8 mouse cellular contexts compared by ENCODE assay signal in genomic region chr7:16990006-16990744, GRCm38 (mm10). TPM values are rescaled to one million over a fixed set of nuclear protein-coding genes. Genes with fewer than 3 reads are reported as not detected.
DNase-seq lines count a peak whose midpoint lies in the region; ATAC-seq and TF ChIP-seq lines count a peak whose summit lies in the region.
"Had no signal": no experiment of that assay in that cellular context is flagged by ENCODE, and none has a peak within 500 bp of the region (broad histone marks: within the 10 kb centered on the region; RNA-seq: fewer than 3 reads in every experiment).

No protein-coding gene starts in this region.

- no peak for TF ChIP-seq CTCF in stomach, postnatal 0 days (IDR thresholded peaks at IDR 0.05; ENCODE audit: low read depth)

- no peak overlapping the region for H3K9ac ChIP-seq in forebrain, embryonic 15.5 days (replicated peaks)
- H3K9ac ChIP-seq in liver, embryonic 12.5 days, result peak overlapping the region; percentile 35; the same call in 1 of the 2 replicates
- H3K9ac ChIP-seq in stomach, postnatal 0 days (ENCODE audit: low read length), result no peak overlapping the region

- no peaks in the 10 kb centered on the region for H3K36me3 ChIP-seq in forebrain, embryonic 15.5 days
- H3K36me3 ChIP-seq in liver, embryonic 12.5 days, result no peaks in the 10 kb centered on the region
- no peaks in the 10 kb centered on the region for H3K36me3 ChIP-seq in stomach, postnatal 0 days (ENCODE audit: control insufficient read depth, insufficient read depth, low read length)

- peak; percentile 78 for DNase-seq in 416B (ENCODE audit: low read depth)
- DNase-seq in CD4-positive helper T cell, adult 2 months (ENCODE audit: low read depth, low spot score), result peak; percentile 72
- DNase-seq in stomach, postnatal 0 days (ENCODE audit: low spot score), result peak; percentile 17
- no peak for DNase-seq in gastrocnemius, postnatal 36 days
- DNase-seq in left cerebral cortex, adult 8-10 months (ENCODE audit: low spot score in 2 of 2), result no peak

- TF ChIP-seq EP300 in stomach, postnatal 0 days (optimal IDR thresholded peaks at IDR 0.05), result no peak

- no peaks in the 10 kb centered on the region for H3K9me3 ChIP-seq in forebrain, embryonic 15.5 days
- no peaks in the 10 kb centered on the region for H3K9me3 ChIP-seq in liver, embryonic 12.5 days (replicated peaks)
- no peaks in the 10 kb centered on the region for H3K9me3 ChIP-seq in stomach, postnatal 0 days (ENCODE audit: control insufficient read depth, low read length)

- H3K4me3 ChIP-seq in forebrain, embryonic 15.5 days, result no peak overlapping the region
- no peak overlapping the region for H3K4me3 ChIP-seq in liver, embryonic 12.5 days
- no peak overlapping the region for H3K4me3 ChIP-seq in stomach, postnatal 0 days (ENCODE audit: low read depth, low read length)
- H3K4me3 ChIP-seq: erythroblast, embryonic 14.5 days had no signal

- peak overlapping the region; percentile 33 for H3K27ac ChIP-seq in forebrain, embryonic 15.5 days (replicated peaks)
- H3K27ac ChIP-seq in liver, embryonic 12.5 days, result peak overlapping the region; percentile 69
- peak overlapping the region; percentile 65 for H3K27ac ChIP-seq in stomach, postnatal 0 days (replicated peaks)

- peaks cover 55% of the 10 kb centered on the region for H3K4me1 ChIP-seq in forebrain, embryonic 15.5 days
- H3K4me1 ChIP-seq in liver, embryonic 12.5 days, result peaks cover 51% of the 10 kb centered on the region
- H3K4me1 ChIP-seq in stomach, postnatal 0 days (replicated peaks; ENCODE audit: control insufficient read depth, insufficient read depth), result peaks cover 2% of the 10 kb centered on the region; the same call in 1 of the 2 replicates

- intact Hi-C loops in gastrocnemius, postnatal 36 days (cut with DNase I), result no loop called here

- 32% methylated on average over 15 of the region's 15 CpGs for WGBS in forebrain, embryonic 15.5 days
- 15% methylated on average over 15 of the region's 15 CpGs for WGBS in liver, embryonic 12.5 days (ENCODE audit: insufficient replicate concordance)
- 28% methylated on average over 14 of the region's 15 CpGs for WGBS in stomach, postnatal 0 days

- no peaks in the 10 kb centered on the region for H3K27me3 ChIP-seq in forebrain, embryonic 15.5 days
- peaks cover 11% of the 10 kb centered on the region for H3K27me3 ChIP-seq in liver, embryonic 12.5 days (replicated peaks)
- no peaks in the 10 kb centered on the region for H3K27me3 ChIP-seq in stomach, postnatal 0 days (ENCODE audit: control insufficient read depth, insufficient read depth, low read length)

- ATAC-seq in forebrain, embryonic 15.5 days (replicated peaks), result no peak
- no peak for ATAC-seq in liver, embryonic 12.5 days
- ATAC-seq in stomach, postnatal 0 days (ENCODE audit: low FRiP score, low TSS enrichment), result no peak

- H3K4me2 ChIP-seq in forebrain, embryonic 15.5 days (replicated peaks), result no peak overlapping the region
- H3K4me2 ChIP-seq in liver, embryonic 12.5 days, result peak overlapping the region; percentile 45
- H3K4me2 ChIP-seq in stomach, postnatal 0 days (replicated peaks; ENCODE audit: low read depth), result no peak overlapping the region

RNA-seq across cellular contexts. Expression of gene Ccdc8, which starts 2.3 kb away (rescaled TPM):
- 6.8 and 7.0 TPM in 2 replicates for polyA plus RNA-seq in forebrain, embryonic 15.5 days (2015; fragmentation: Nextera tagmentation; extraction: Ambion mirVana)
- 3.8 and 3.9 TPM in 2 replicates for polyA plus RNA-seq in liver, embryonic 12.5 days (2016; fragmentation: Nextera tagmentation; extraction: Ambion mirVana)
- polyA plus RNA-seq in stomach, postnatal 0 days (2015; fragmentation: Nextera tagmentation; extraction: Ambion mirVana), result 4.7 and 6.7 TPM in 2 replicates
- 1 to 10 TPM; 1.6 to 2.1 TPM for total RNA-seq in gastrocnemius, postnatal 36 days (2021)
- total RNA-seq in left cerebral cortex, adult 8-10 months (2022), result 1 to 10 TPM; 1.9 to 2.3 (median 2.1) TPM

RNA-seq across cellular contexts. Expression of gene Gm42372, which starts 7.3 kb away (rescaled TPM):
- polyA plus RNA-seq in forebrain, embryonic 15.5 days (2015; fragmentation: Nextera tagmentation; extraction: Ambion mirVana), result 3.7 and 4.3 TPM in 2 replicates
- polyA plus RNA-seq in liver, embryonic 12.5 days (2016; fragmentation: Nextera tagmentation; extraction: Ambion mirVana), result 0.07 TPM in 2 replicates
- polyA plus RNA-seq in stomach, postnatal 0 days (2015; fragmentation: Nextera tagmentation; extraction: Ambion mirVana), result 0.15 and 0.16 TPM in 2 replicates
- total RNA-seq in gastrocnemius, postnatal 36 days (2021), result not detected
- 10 to 100 TPM; 60.8 to 66.8 (median 62.2) TPM for total RNA-seq in left cerebral cortex, adult 8-10 months (2022)
- polyA plus RNA-seq: erythroblast, embryonic 14.5 days had no signal

RNA-seq across cellular contexts. Expression of gene Pnmal1, which starts 30.7 kb away (rescaled TPM):
- polyA plus RNA-seq in forebrain, embryonic 15.5 days (2015; fragmentation: Nextera tagmentation; extraction: Ambion mirVana), result 47.9 and 53.1 TPM in 2 replicates
- 0.05 and 0.08 TPM in 2 replicates for polyA plus RNA-seq in liver, embryonic 12.5 days (2016; fragmentation: Nextera tagmentation; extraction: Ambion mirVana)
- polyA plus RNA-seq in stomach, postnatal 0 days (2015; fragmentation: Nextera tagmentation; extraction: Ambion mirVana), result 1.7 and 1.8 TPM in 2 replicates
- not detected for total RNA-seq in gastrocnemius, postnatal 36 days (2021)
- 100 to 1,000 TPM; 101 to 107 (median 104) TPM for total RNA-seq in left cerebral cortex, adult 8-10 months (2022)
- polyA plus RNA-seq: erythroblast, embryonic 14.5 days had no signal

RNA-seq across cellular contexts. Expression of gene Ppp5c, which starts 37.5 kb away (rescaled TPM):
- 103 and 111 TPM in 2 replicates for polyA plus RNA-seq in forebrain, embryonic 15.5 days (2015; fragmentation: Nextera tagmentation; extraction: Ambion mirVana)
- 70.3 and 75.2 TPM in 2 replicates for polyA plus RNA-seq in liver, embryonic 12.5 days (2016; fragmentation: Nextera tagmentation; extraction: Ambion mirVana)
- polyA plus RNA-seq in stomach, postnatal 0 days (2015; fragmentation: Nextera tagmentation; extraction: Ambion mirVana), result 51.6 and 57.5 TPM in 2 replicates
- total RNA-seq in gastrocnemius, postnatal 36 days (2021), result 10 to 100 TPM; 62.4 to 62.7 TPM
- total RNA-seq in left cerebral cortex, adult 8-10 months (2022), result 100 to 1,000 TPM; 149 to 165 (median 157) TPM

RNA-seq across cellular contexts. Expression of gene Pnmal2, which starts 45.7 kb away (rescaled TPM):
- polyA plus RNA-seq in forebrain, embryonic 15.5 days (2015; fragmentation: Nextera tagmentation; extraction: Ambion mirVana), result 87.4 and 102 TPM in 2 replicates
- polyA plus RNA-seq in liver, embryonic 12.5 days (2016; fragmentation: Nextera tagmentation; extraction: Ambion mirVana), result 0.41 and 0.75 TPM in 2 replicates
- polyA plus RNA-seq in stomach, postnatal 0 days (2015; fragmentation: Nextera tagmentation; extraction: Ambion mirVana), result 4.7 and 4.8 TPM in 2 replicates
- total RNA-seq in gastrocnemius, postnatal 36 days (2021), result 1 to 10 TPM; 1.5 to 2.2 TPM
- total RNA-seq in left cerebral cortex, adult 8-10 months (2022), result 100 to 1,000 TPM; 270 to 304 (median 294) TPM
- polyA plus RNA-seq: erythroblast, embryonic 14.5 days had no signal

Comparison
In these comparisons a context has a peak if more than half of its experiments do, and no peak if none do; other contexts are left out.
1. DNase-seq: peak in 416B (single experiment), CD4-positive helper T cell, adult 2 months (single experiment) and stomach, postnatal 0 days (single experiment); none in gastrocnemius, postnatal 36 days (0 of 2) and left cerebral cortex, adult 8-10 months (0 of 2).
2. RNA of gene Pnmal1, which starts 30.7 kb away (polyA plus RNA-seq): 47.9 to 53.1 TPM in forebrain, embryonic 15.5 days; 1.7 to 1.8 TPM in stomach, postnatal 0 days and 0.05 to 0.08 TPM in liver, embryonic 12.5 days; every median in the first group is over 10 times any median in the second.
3. Peak in every context shown above with its lines, with median percentiles within 50 percentile points of each other: H3K27ac ChIP-seq.